Mouse (Mus musculus) cerebellum, postnatal 25 days (tissue): ENCODE results near the gene Adat3.

Experiments used
- DNase-seq, 2 experiments: peaks; one replicate each; pipeline ENCODE4 v3.0.0; 2021; ENCODE audit warnings: mixed read lengths in 2 of 2

Gene Adat3

GRCm38 (mm10) chr10:80655406-80656129 lies 52.9 kb downstream of the Adat3 start:
- no peak for DNase-seq

- DNase-seq: peak; percentile 96 to 100
These were observed 53.6 kb downstream of the Adat3 start for GRCm38 (mm10) chr10:80656130-80656862.

- DNase-seq: peak in 1 of 2 experiments; percentile 58
These were observed 54.4 kb downstream of the Adat3 start, which contains the start of gene Btbd2 for GRCm38 (mm10) chr10:80656863-80657623. Gene Btbd2, minus strand, starts transcription at chr10:80657071.
